Mouse (Mus musculus) hindbrain, embryonic 11.5 days (tissue): Measurements from ENCODE around the gene Kif5c. TPM values are rescaled to one million over a fixed set of nuclear protein-coding genes. Genes with fewer than 3 reads are reported as not detected.
A peak's percentile ranks its signal among the peaks of the same experiment; 100 is the strongest.

Experiments
- ATAC-seq: fragments of 200-750 bp; cut with Nextera tagmentation; 2 replicates; pipeline ENCODE4 v1.8.0; 2017; ENCODE audit warnings: mild to moderate bottlenecking, moderate TSS enrichment, moderate library complexity; ENCODE audit not compliant: low FRiP score
- DNase-seq: peaks from one replicate; pipeline ENCODE4 v3.0.0-alpha.2; 2015; ENCODE audit warnings: low spot score
- H3K27ac ChIP-seq: fragments of 300-500 bp; sonication (generic); 2 replicates; pipeline ENCODE4 v1.5.1; 2014; ENCODE audit warnings: mild to moderate bottlenecking, low read depth, low read length
- H3K27me3 ChIP-seq: fragments of 300-500 bp; sonication (generic); 2 replicates; pipeline ENCODE4 v1.6.1; 2014; ENCODE audit warnings: mild to moderate bottlenecking, low read length, moderate library complexity, mixed read lengths; ENCODE audit not compliant: control insufficient read depth, insufficient read depth
- H3K36me3 ChIP-seq: fragments of 300-500 bp; sonication (generic); 2 replicates; pipeline ENCODE4 v1.6.1; 2014; ENCODE audit warnings: mild to moderate bottlenecking, low read length, moderate library complexity, mixed read lengths; ENCODE audit not compliant: control insufficient read depth, insufficient read depth
- H3K4me1 ChIP-seq: fragments of 300-500 bp; sonication (generic); replicated peaks from 2 replicates; pipeline ENCODE4 v1.6.1; 2014; ENCODE audit warnings: low read length, mixed read lengths; ENCODE audit not compliant: control insufficient read depth, insufficient read depth
- H3K4me2 ChIP-seq: fragments of 300-500 bp; sonication (generic); replicated peaks from 2 replicates; pipeline ENCODE4 v1.6.1; 2014; ENCODE audit warnings: mild to moderate bottlenecking, low read depth, low read length
- H3K4me3 ChIP-seq: fragments of 300-500 bp; sonication (generic); 2 replicates; pipeline ENCODE4 v1.5.1; 2014; ENCODE audit warnings: low read depth, low read length
- H3K9ac ChIP-seq: fragments of 300-500 bp; sonication (generic); 2 replicates; pipeline ENCODE4 v1.6.1; 2014; ENCODE audit warnings: low read depth, low read length
- H3K9me3 ChIP-seq: fragments of 300-500 bp; sonication (generic); 2 replicates; pipeline ENCODE4 v1.6.1; 2016; ENCODE audit warnings: low read length; ENCODE audit not compliant: control insufficient read depth
- WGBS: fragments of 180-500 bp; shearing (Covaris S2); extraction: QIAGEN DNeasy Blood & Tissue Kit; methylation state at CpG from one replicate; pipeline ENCODE4 v1.1.7; 2014; 5-methylcytosine and 5-hydroxymethylcytosine counted together
- polyA plus RNA-seq: library from polyadenylated mRNA; unstranded; fragments of >200 nt; fragmentation: Nextera tagmentation; extraction: Ambion mirVana; gene quantifications from 2 replicates; pipeline ENCODE4 v1.2.1, GENCODE M21; 2014

Gene Kif5c
- polyA plus RNA-seq, 1 experiment from 2014 or later = 112 TPM

DNA sequence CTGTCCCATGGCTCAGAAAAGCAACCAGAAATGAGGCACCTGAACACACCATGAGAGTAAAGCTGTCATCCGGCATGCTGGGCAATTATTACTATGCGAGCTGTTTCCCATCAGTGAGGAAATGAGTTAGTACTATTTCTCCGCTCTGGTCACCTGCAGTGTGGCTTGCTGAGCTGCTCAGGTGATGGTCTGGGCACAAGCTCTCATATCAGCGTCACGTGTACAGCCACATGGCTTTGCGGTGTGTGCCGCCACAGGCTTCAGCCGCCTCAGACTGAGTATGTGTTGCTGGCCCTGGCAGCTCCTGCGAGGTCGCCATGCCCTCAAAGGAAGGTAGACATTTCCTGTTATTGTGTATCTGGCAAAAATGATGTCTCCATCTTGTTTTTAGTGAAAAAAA is 35.5 kb downstream of the Kif5c start:
- WGBS = 89% methylated on average over 10 of the region's 10 CpGs

DNA sequence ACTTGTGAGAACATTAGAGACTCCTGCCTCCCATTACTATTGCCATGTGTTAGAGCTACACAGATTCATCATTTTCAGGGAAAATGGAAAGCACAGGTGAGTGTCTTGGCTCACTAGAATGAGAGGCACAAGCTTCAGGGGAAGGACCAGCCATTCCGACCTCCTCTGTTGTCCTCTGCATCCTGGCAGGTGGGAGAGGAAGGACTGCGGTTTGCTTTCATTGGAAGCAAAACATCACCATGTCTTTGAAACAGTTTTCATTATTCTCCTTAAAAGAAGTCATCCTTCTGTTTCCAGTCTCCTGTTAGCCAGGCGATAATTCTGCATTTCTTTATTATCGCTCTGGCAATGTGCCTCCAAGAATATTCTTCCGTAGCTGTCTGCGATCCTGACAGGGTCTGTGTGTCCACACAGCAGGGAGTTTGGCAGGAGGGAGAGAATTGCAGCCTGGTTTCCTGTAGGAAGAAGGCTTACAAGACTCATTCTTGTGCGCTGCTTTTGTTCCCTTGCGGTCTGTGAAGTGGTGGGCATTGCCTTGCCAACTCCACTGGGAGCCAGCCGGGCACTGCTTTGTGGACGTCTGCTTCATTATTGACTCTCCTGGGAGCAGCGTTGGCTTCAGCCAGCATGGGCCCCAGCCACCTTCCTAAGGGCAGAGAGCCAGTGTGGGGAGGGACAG is 36.2 kb downstream of the Kif5c start:
- DNase-seq = no peak
- H3K4me2 ChIP-seq = no peak overlapping the region
- no peak for ATAC-seq
- no peaks in the 10 kb centered on the region for H3K9me3 ChIP-seq
- H3K9ac ChIP-seq = no peak overlapping the region
- peak overlapping the region; percentile 13; the same call in 1 of the 2 replicates for H3K27ac ChIP-seq
- 47% methylated on average over 11 of the region's 11 CpGs for WGBS
- no peaks in the 10 kb centered on the region for H3K36me3 ChIP-seq
- no peak overlapping the region for H3K4me3 ChIP-seq
- H3K27me3 ChIP-seq = no peaks in the 10 kb centered on the region
- H3K4me1 ChIP-seq = peaks cover 4% of the 10 kb centered on the region; the same call in 1 of the 2 replicates

More for the DNA sequence above, 35.5 kb downstream of the Kif5c start:
- Histone ChIP-seq H3K27me3 (no peaks in the 10 kb centered on the region), H3K4me3 (no peak overlapping the region), H3K9ac (no peak overlapping the region), H3K36me3 (no peaks in the 10 kb centered on the region), H3K4me2 (no peak overlapping the region), H3K9me3 (no peaks in the 10 kb centered on the region), H3K4me1 (peaks cover 4% of the 10 kb centered on the region; the same call in 1 of the 2 replicates), H3K27ac (no peak overlapping the region)
- ATAC-seq (no peak), DNase-seq (no peak)

DNA sequence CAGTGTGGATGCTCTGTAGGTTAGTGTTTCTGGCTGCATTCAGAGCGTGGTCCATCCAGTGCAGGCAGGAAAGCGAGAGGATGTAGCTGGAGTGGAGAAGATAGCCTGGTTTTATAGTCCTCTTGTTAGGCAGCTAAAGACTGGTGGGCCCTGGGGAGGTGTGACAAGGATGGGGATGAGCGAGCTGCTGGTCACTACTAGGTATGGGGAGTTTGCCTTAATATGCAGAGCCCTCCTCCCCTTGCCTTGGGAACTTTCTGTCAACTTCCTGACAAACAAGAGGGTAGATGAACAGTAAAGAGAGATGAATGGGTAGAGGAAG is 36.7 kb downstream of the Kif5c start:
- Histone ChIP-seq H3K4me2 (no peak overlapping the region), H3K9me3 (no peaks in the 10 kb centered on the region), H3K9ac (no peak overlapping the region), H3K36me3 (no peaks in the 10 kb centered on the region), H3K4me3 (no peak overlapping the region), H3K27ac (peak overlapping the region; percentile 13; the same call in 1 of the 2 replicates), H3K4me1 (peaks cover 4% of the 10 kb centered on the region; the same call in 1 of the 2 replicates), H3K27me3 (no peaks in the 10 kb centered on the region)
- ATAC-seq (no peak), DNase-seq (no peak)
- WGBS = 81% methylated on average over 3 of the region's 3 CpGs

DNA sequence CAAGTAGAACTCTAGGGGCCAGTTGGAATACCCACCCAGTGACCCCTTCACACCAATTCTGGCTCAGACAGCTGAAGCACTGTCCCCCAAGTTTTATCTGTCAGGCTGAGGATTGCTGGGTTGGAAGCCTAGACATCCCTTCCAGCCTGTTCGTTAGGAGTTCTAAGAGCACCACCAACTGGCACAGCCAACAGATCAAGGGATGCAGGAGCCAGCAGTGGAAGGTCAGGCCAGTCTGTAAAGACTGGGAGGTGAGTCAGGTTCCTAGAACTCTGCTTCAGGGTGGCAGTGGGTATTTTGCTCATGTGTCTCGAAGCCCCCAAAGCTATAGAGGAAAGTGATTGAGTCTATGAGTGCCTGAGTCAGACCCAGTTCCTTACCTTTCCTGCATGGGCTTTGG is 37.9 kb downstream of the Kif5c start:
- DNase-seq (no peak), ATAC-seq (no peak)
- WGBS = 94% methylated on average over 2 of the region's 2 CpGs

DNA sequence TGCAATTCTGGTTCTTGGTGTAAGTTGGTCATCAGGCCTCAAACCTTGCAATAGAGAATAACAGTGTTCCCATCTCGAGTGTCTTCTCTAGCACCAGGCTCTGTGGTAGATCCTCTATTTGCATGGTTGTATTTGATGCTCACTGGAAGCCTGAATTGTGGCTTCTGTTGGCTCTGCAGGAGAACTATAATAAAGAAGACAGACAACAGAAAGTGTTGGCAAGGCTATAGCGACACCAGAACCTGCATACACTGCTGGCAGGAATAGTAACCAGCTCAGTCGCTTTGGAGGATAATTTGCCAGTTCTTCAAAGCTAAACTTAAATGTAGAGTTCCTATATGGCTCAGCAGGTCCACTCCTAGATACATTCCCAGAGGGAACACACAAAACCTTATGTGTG is 38.6 kb downstream of the Kif5c start:
- H3K4me2 ChIP-seq = no peak overlapping the region
- no peak overlapping the region for H3K27ac ChIP-seq
- H3K27me3 ChIP-seq = no peaks in the 10 kb centered on the region
- H3K36me3 ChIP-seq = no peaks in the 10 kb centered on the region
- no peak for ATAC-seq
- peaks cover 4% of the 10 kb centered on the region; the same call in 1 of the 2 replicates for H3K4me1 ChIP-seq
- H3K9ac ChIP-seq = no peak overlapping the region
- no peak overlapping the region for H3K4me3 ChIP-seq
- H3K9me3 ChIP-seq = no peaks in the 10 kb centered on the region
- WGBS = 92% methylated on average over 3 of the region's 3 CpGs
- DNase-seq = no peak

More for the DNA sequence above, 37.9 kb downstream of the Kif5c start:
- Histone ChIP-seq H3K9ac (no peak overlapping the region), H3K27me3 (no peaks in the 10 kb centered on the region), H3K4me3 (no peak overlapping the region), H3K27ac (no peak overlapping the region), H3K4me2 (no peak overlapping the region), H3K4me1 (peaks cover 4% of the 10 kb centered on the region; the same call in 1 of the 2 replicates), H3K9me3 (no peaks in the 10 kb centered on the region), H3K36me3 (no peaks in the 10 kb centered on the region)

DNA sequence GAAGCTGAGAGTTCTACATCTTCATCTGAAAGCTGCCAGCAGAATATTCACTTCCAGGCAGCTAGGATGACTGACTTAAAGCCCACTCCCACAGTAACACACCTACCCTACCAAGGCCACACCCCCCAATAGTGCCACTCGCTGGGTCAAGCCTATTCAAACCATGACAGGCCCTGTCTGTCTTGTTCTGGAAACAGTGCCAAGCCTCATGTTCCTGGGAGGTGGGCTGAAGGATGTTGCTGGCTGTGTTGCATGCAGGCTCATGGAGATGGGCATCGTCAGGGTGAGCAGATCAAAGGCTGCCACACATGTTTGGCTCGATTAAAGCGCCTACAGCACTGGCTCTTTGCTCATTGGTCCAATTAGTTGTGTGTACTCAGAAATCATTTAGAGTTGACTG is 39.9 kb downstream of the Kif5c start:
- Histone ChIP-seq H3K4me2 (no peak overlapping the region), H3K27me3 (no peaks in the 10 kb centered on the region), H3K4me1 (peaks cover 4% of the 10 kb centered on the region; the same call in 1 of the 2 replicates), H3K4me3 (no peak overlapping the region), H3K27ac (no peak overlapping the region), H3K36me3 (no peaks in the 10 kb centered on the region), H3K9ac (no peak overlapping the region), H3K9me3 (no peaks in the 10 kb centered on the region)
- DNase-seq (no peak), ATAC-seq (no peak)
- 88% methylated on average over 4 of the region's 4 CpGs for WGBS

DNA sequence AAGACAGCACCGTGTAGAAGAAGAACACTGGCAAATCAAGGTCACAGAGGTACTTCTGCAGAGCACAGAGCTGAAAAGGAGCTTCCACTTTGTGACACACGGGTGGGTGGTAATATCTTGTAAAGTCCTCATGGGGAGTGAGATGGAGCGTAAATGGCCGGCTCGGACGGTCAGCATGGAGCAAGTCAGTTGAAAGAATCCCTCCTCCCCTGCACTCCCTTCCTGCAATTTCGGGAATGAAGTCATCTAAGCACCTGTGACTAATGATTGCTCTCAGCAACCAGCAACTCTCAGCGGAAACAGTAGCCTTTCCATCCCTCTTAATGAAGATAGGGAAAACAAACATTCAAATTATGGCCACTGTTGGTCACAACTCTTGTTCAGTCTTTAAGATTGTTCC is 40.9 kb downstream of the Kif5c start:
- peaks cover 4% of the 10 kb centered on the region; the same call in 1 of the 2 replicates for H3K4me1 ChIP-seq
- H3K36me3 ChIP-seq = no peaks in the 10 kb centered on the region
- ATAC-seq = no peak
- no peak for DNase-seq
- WGBS = 56% methylated on average over 8 of the region's 8 CpGs
- H3K9ac ChIP-seq = no peak overlapping the region
- H3K27ac ChIP-seq = peak overlapping the region; percentile 4; the same call in 1 of the 2 replicates
- H3K4me2 ChIP-seq = no peak overlapping the region
- H3K9me3 ChIP-seq = no peaks in the 10 kb centered on the region
- no peaks in the 10 kb centered on the region for H3K27me3 ChIP-seq
- H3K4me3 ChIP-seq = no peak overlapping the region

DNA sequence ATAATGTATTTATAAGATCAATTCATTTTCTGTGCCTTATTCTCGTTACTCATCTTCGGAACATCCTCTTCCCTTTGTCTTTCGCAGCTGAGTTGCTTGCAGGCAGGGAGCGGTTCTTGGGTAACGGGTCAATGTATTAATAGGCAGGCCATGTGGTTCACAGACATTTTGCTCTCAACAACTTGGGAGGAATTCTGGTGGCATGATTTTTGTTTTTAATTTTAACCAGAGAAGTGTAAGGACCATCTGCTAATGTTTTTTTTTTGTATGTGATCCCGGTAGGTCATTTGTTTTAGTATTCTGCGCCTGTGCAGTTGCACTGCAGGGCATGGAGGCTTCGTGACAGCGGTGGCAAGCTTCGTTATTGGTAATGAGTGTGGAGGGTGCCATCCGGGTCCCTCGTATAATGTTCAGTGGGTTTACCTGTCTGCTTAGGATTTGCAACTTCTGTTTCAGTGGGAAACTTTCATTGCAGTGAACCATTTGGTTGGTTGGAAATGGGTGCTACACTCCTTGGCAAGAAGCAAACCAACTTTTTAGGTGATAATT is 41.4 kb downstream of the Kif5c start:
- no peak overlapping the region for H3K4me2 ChIP-seq
- DNase-seq = no peak
- H3K4me1 ChIP-seq = peaks cover 4% of the 10 kb centered on the region; the same call in 1 of the 2 replicates
- no peak overlapping the region for H3K4me3 ChIP-seq
- no peak overlapping the region for H3K9ac ChIP-seq
- no peaks in the 10 kb centered on the region for H3K27me3 ChIP-seq
- WGBS = 85% methylated on average over 12 of the region's 12 CpGs
- H3K9me3 ChIP-seq = no peaks in the 10 kb centered on the region
- H3K27ac ChIP-seq = peak overlapping the region; percentile 4; the same call in 1 of the 2 replicates
- ATAC-seq = no peak
- H3K36me3 ChIP-seq = no peaks in the 10 kb centered on the region

DNA sequence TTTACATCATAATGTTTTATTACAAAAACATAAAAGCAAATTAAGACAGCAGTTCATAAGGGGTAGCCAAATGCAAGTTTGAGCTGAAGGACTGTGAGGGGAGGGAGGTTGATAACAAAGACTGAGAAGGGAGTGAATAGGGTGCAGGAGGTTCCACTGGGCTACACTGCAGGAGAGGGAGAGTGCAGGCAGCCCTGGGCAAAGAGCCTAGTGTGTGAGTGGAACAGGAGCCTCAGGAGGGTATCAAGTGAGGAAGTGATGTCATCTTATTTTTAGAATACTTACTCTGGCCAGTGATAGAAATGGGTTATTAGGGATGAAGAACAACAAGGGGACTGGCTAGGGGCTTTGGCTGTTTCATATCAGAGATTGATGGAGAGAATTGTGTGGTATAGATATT is 42.2 kb downstream of the Kif5c start:
- H3K4me2 ChIP-seq = no peak overlapping the region

More for the DNA sequence above, 42.2 kb downstream of the Kif5c start:
- Histone ChIP-seq H3K4me3 (no peak overlapping the region), H3K9ac (no peak overlapping the region), H3K27ac (no peak overlapping the region), H3K36me3 (no peaks in the 10 kb centered on the region), H3K4me1 (no peaks in the 10 kb centered on the region), H3K27me3 (no peaks in the 10 kb centered on the region), H3K9me3 (no peaks in the 10 kb centered on the region)
- DNase-seq (no peak), ATAC-seq (no peak)
